Mouse (Mus musculus): ENCODE measurements at regions not wholly inside any gene's neighbourhood (a gene's known extent, or its start where the extent isn't known, plus 50 kb on each side); places are given as distances from the start of the nearest gene placed in this dataset.

DNA sequence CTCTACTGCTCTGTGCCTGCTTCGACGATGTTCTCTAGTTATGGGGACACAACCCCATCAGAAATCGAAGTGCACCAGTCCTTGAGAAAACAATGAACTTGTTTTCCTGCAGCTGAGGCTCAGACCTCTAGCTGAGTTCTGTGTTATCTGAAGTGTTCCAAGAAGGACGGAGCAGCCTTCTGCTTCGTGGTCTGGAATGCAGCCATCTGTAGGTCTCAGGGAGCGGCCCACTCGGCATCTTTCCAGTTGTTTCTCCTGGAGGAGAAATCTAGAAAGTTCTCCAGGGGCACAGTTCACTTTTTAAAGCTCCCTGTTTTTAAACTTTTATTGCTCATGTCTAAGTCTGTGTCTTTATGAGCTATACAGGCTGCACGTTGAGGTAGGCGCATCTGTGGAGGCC lies 264.3 kb downstream of the Gadd45g start:
- Histone ChIP-seq H3K9me3 (ENCODE audit: low read length) (peaks cover 7% of the 10 kb centered on the region; the same call in 1 of the 2 replicates), H3K27me3 (ENCODE audit: insufficient read depth, low read length) (0 out of 2 replicates have a peak, but pooled peaks cover 4% of the 10 kb centered on the region), H3K4me3 (replicated peaks; ENCODE audit: low read length) (no peak overlapping the region), H3K4me1 (replicated peaks; ENCODE audit: low read depth, low read length) (peaks cover 9% of the 10 kb centered on the region), H3K36me3 (ENCODE audit: insufficient read depth, low read length) (no peaks in the 10 kb centered on the region)
- TF ChIP-seq NANOG (IDR thresholded peaks at IDR 0.05; ENCODE audit: borderline replicate concordance, low read length): no peak
- no peak for TF ChIP-seq POU5F1 (IDR thresholded peaks at IDR 0.05; ENCODE audit: borderline replicate concordance, low read length)
- no peak for TF ChIP-seq CTCF (conservative IDR thresholded peaks at IDR 0.05; ENCODE audit: low read length)

DNA sequence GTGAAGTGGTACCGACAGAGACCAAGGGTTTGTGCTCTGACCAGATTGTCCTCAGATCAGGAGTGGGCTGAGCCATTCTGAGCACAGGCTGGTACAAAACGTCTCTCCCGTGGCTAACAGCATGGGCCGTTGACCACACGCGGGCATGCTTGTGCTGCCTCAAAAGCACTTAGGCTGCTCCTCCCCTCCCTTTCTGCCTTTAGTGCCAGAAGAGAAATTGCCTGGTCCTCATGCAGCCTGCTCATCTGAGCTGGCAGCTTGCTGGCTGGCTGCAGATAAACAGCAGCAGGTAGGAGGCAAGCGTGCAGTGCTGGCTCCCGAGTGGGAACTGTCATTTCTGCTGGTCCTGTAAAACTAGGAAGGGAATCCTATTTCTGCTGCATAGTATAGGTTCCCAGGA lies 267.1 kb downstream of the Gadd45g start:
- TF ChIP-seq CTCF (conservative IDR thresholded peaks at IDR 0.05; ENCODE audit: low read length): no peak
- TF ChIP-seq POU5F1 (IDR thresholded peaks at IDR 0.05; ENCODE audit: borderline replicate concordance, low read length): no peak
- TF ChIP-seq NANOG (IDR thresholded peaks at IDR 0.05; ENCODE audit: borderline replicate concordance, low read length): no peak
- Histone ChIP-seq H3K27me3 (ENCODE audit: insufficient read depth, low read length) (peaks cover 15% of the 10 kb centered on the region; the same call in 1 of the 2 replicates), H3K4me3 (replicated peaks; ENCODE audit: low read length) (no peak overlapping the region), H3K9me3 (ENCODE audit: low read length) (peaks cover 13% of the 10 kb centered on the region), H3K36me3 (ENCODE audit: insufficient read depth, low read length) (no peaks in the 10 kb centered on the region), H3K4me1 (replicated peaks; ENCODE audit: low read depth, low read length) (peaks cover 6% of the 10 kb centered on the region)

DNA sequence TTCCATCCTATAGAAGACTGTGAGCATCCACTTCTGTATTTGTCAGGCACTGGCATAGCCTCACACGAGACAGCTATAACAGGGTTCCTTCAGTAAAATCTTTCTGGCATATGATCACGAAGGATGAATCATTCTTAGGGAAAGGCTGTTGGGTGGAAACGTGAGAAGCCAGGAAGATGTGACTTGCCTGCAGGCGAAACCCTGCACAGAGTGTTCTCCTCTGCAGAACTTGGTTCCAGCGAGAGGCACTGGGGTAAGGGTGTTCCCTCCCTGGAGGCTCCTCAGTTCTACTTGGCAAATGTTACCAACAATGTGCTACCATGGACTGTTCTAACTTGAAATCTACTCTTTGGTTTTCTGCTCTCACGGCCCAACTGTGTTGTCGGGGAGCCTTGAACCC lies 268.0 kb downstream of the Gadd45g start:
- TF ChIP-seq POU5F1 (IDR thresholded peaks at IDR 0.05; ENCODE audit: borderline replicate concordance, low read length) (no peak), NANOG (IDR thresholded peaks at IDR 0.05; ENCODE audit: borderline replicate concordance, low read length) (no peak), CTCF (conservative IDR thresholded peaks at IDR 0.05; ENCODE audit: low read length) (no peak)
- Histone ChIP-seq H3K36me3 (ENCODE audit: insufficient read depth, low read length) (no peaks in the 10 kb centered on the region), H3K4me1 (replicated peaks; ENCODE audit: low read depth, low read length) (peaks cover 6% of the 10 kb centered on the region), H3K4me3 (replicated peaks; ENCODE audit: low read length) (no peak overlapping the region), H3K27me3 (ENCODE audit: insufficient read depth, low read length) (peaks cover 15% of the 10 kb centered on the region; the same call in 1 of the 2 replicates), H3K9me3 (ENCODE audit: low read length) (peaks cover 19% of the 10 kb centered on the region)

DNA sequence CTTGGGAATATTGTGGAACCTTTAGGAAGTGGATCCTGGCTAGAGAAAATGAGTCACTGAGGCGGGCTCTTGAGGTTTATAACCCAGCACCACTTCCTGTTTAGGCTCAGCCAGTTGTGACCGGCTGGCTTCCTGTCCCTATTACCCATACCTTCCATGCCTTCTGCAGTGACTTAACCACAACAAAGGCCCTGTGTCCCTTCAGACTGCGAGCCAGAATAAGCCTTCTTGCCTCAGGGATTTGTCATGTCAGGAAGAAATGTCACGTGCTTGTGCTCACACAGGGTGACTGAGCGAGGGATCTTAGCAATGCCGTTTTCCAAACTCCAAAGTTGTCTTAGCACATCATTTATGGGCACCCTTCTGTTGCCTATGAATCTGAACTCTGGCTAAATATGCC lies 268.5 kb downstream of the Gadd45g start:
- H3K36me3 ChIP-seq (ENCODE audit: insufficient read depth, low read length): no peaks in the 10 kb centered on the region
- H3K4me3 ChIP-seq (replicated peaks; ENCODE audit: low read length): no peak overlapping the region
- peaks cover 23% of the 10 kb centered on the region for H3K9me3 ChIP-seq (ENCODE audit: low read length)
- peaks cover 15% of the 10 kb centered on the region; the same call in 1 of the 2 replicates for H3K27me3 ChIP-seq (ENCODE audit: insufficient read depth, low read length)
- no peak for TF ChIP-seq CTCF (conservative IDR thresholded peaks at IDR 0.05; ENCODE audit: low read length)
- TF ChIP-seq NANOG (IDR thresholded peaks at IDR 0.05; ENCODE audit: borderline replicate concordance, low read length): no peak
- no peak for TF ChIP-seq POU5F1 (IDR thresholded peaks at IDR 0.05; ENCODE audit: borderline replicate concordance, low read length)
- peaks cover 6% of the 10 kb centered on the region for H3K4me1 ChIP-seq (replicated peaks; ENCODE audit: low read depth, low read length)

DNA sequence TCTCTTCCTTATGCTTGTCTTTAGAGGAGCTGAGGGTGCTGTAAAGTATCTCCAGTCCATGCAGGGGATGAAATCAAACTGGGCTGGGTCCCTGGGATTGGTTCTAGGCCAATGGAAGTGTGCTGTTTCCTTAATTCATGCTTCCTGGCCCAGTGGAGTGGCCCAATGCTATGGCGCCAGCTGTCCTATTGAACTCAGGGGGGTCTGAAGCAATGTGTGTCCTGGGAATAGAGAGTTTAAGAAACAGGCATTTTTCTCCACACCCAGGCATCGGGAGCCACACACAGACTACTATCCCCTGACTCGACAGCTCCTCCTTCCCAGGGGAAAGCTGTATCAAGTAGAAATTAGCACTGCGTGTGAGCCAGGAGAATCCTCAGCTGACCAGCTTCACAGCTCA lies 269.8 kb downstream of the Gadd45g start:
- TF ChIP-seq POU5F1 (IDR thresholded peaks at IDR 0.05; ENCODE audit: borderline replicate concordance, low read length): no peak
- TF ChIP-seq NANOG (IDR thresholded peaks at IDR 0.05; ENCODE audit: borderline replicate concordance, low read length): no peak
- TF ChIP-seq CTCF (conservative IDR thresholded peaks at IDR 0.05; ENCODE audit: low read length): no peak

DNA sequence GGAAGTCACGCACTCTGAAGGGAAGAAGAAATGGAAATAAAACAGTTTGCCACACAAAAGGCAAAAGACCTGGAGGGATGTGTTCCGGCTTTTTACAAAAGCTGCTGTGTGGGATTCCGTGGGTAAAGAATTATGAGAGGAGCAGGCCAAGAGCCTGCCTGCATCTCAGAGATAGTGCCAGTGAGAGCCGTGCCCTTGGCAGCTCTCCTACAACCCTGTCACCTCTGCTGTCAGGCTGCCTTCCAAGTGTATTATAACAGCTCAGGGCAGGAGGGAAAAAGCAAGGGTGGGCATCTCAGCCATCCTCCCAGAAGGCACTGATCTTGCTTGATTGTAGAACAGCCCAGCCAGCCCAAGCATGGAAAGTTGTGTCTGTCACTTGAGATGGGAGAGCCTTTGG lies 270.3 kb downstream of the Gadd45g start:
- H3K4me3 ChIP-seq (replicated peaks; ENCODE audit: low read length): no peak overlapping the region

More for the DNA sequence above, 269.8 kb downstream of the Gadd45g start:
- H3K4me3 ChIP-seq (replicated peaks; ENCODE audit: low read length): no peak overlapping the region
- peaks cover 6% of the 10 kb centered on the region for H3K4me1 ChIP-seq (replicated peaks; ENCODE audit: low read depth, low read length)
- H3K36me3 ChIP-seq (ENCODE audit: insufficient read depth, low read length): no peaks in the 10 kb centered on the region
- H3K9me3 ChIP-seq (ENCODE audit: low read length): peaks cover 36% of the 10 kb centered on the region
- peaks cover 13% of the 10 kb centered on the region; the same call in 1 of the 2 replicates for H3K27me3 ChIP-seq (ENCODE audit: insufficient read depth, low read length)

DNA sequence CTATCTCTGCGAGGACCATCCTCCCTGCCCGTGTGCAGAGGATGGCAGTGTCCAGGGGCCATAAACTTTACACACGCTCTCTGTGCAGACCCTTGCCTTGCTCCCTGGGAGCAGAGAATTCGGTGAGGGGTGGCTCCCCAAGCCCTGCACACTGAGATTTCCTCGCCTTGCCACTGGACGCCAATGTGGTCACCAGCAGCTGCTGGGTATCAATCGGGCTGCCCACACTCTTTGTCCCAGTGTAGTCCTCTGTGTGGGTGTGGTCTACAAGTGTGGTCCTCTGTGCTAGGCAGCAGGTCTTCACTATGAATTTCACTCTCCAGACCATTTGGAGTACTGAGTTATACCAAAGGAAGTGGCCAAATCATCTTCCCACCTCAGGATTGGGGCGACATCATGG lies 274.3 kb downstream of the Gadd45g start:
- peaks cover under 1% of the 10 kb centered on the region; the same call in 1 of the 2 replicates for H3K4me1 ChIP-seq (replicated peaks; ENCODE audit: low read depth, low read length)
- H3K36me3 ChIP-seq (ENCODE audit: insufficient read depth, low read length): no peaks in the 10 kb centered on the region
- no peak for TF ChIP-seq POU5F1 (IDR thresholded peaks at IDR 0.05; ENCODE audit: borderline replicate concordance, low read length)
- no peak for TF ChIP-seq NANOG (IDR thresholded peaks at IDR 0.05; ENCODE audit: borderline replicate concordance, low read length)
- no peak for TF ChIP-seq CTCF (conservative IDR thresholded peaks at IDR 0.05; ENCODE audit: low read length)
- H3K27me3 ChIP-seq (ENCODE audit: insufficient read depth, low read length): peaks cover 17% of the 10 kb centered on the region
- peaks cover 43% of the 10 kb centered on the region for H3K9me3 ChIP-seq (ENCODE audit: low read length)
- no peak overlapping the region for H3K4me3 ChIP-seq (replicated peaks; ENCODE audit: low read length)

More for the DNA sequence above, 270.3 kb downstream of the Gadd45g start:
- Histone ChIP-seq H3K27me3 (ENCODE audit: insufficient read depth, low read length) (peaks cover 11% of the 10 kb centered on the region; the same call in 1 of the 2 replicates), H3K36me3 (ENCODE audit: insufficient read depth, low read length) (no peaks in the 10 kb centered on the region), H3K4me1 (replicated peaks; ENCODE audit: low read depth, low read length) (peaks cover 6% of the 10 kb centered on the region), H3K9me3 (ENCODE audit: low read length) (peaks cover 41% of the 10 kb centered on the region)
- TF ChIP-seq POU5F1 (IDR thresholded peaks at IDR 0.05; ENCODE audit: borderline replicate concordance, low read length) (no peak), CTCF (conservative IDR thresholded peaks at IDR 0.05; ENCODE audit: low read length) (no peak), NANOG (IDR thresholded peaks at IDR 0.05; ENCODE audit: borderline replicate concordance, low read length) (no peak)

DNA sequence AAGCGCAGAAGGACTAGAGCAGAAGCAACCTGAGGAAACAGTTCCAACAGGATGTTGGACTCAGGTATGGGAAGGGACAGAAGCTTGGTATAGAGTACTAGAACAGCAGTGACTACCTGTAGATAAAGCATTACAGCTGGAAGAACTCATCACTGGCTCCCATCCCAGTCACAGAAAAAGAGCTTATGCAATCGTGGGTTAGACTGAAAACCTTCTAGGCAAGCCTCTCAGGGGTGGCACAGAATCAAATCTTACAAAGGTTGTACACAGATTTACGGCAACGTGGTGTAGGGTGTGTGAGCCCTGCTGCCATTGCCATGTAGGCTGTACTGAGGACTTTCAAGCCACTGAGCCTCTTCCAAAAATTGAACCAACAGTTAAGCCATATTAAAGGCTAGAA lies 278.6 kb downstream of the Gadd45g start:
- no peak for TF ChIP-seq NANOG (IDR thresholded peaks at IDR 0.05; ENCODE audit: borderline replicate concordance, low read length)
- no peak for TF ChIP-seq CTCF (conservative IDR thresholded peaks at IDR 0.05; ENCODE audit: low read length)
- TF ChIP-seq POU5F1 (IDR thresholded peaks at IDR 0.05; ENCODE audit: borderline replicate concordance, low read length): no peak

DNA sequence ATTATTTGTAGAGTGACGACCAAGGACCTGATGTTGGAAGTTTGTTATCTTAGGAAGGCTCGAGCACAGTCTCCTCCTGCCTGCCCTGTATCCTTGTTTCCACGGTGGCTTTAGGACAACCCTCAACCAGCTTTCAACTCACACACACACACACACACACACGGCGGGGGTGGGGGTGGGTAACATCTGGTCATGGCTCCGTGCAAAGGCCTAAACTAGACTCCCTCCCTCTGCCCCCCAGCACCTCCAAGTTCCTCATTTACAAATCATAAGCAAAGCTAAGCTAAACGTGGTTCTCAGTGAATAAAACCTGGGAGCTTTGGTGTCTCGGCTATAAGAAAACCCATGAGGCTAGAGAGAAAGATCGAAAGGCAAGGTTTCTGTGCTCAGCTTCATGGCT lies 281.3 kb downstream of the Gadd45g start:
- H3K36me3 ChIP-seq (ENCODE audit: insufficient read depth, low read length): no peaks in the 10 kb centered on the region
- peaks cover 15% of the 10 kb centered on the region for H3K27me3 ChIP-seq (ENCODE audit: insufficient read depth, low read length)
- TF ChIP-seq CTCF (conservative IDR thresholded peaks at IDR 0.05; ENCODE audit: low read length): no peak
- no peak for TF ChIP-seq POU5F1 (IDR thresholded peaks at IDR 0.05; ENCODE audit: borderline replicate concordance, low read length)
- TF ChIP-seq NANOG (IDR thresholded peaks at IDR 0.05; ENCODE audit: borderline replicate concordance, low read length): no peak
- peaks cover 32% of the 10 kb centered on the region for H3K9me3 ChIP-seq (ENCODE audit: low read length)
- H3K4me3 ChIP-seq (replicated peaks; ENCODE audit: low read length): no peak overlapping the region
- H3K4me1 ChIP-seq (replicated peaks; ENCODE audit: low read depth, low read length): no peaks in the 10 kb centered on the region

More for the DNA sequence above, 278.6 kb downstream of the Gadd45g start:
- H3K4me1 ChIP-seq (replicated peaks; ENCODE audit: low read depth, low read length): no peaks in the 10 kb centered on the region
- H3K27me3 ChIP-seq (ENCODE audit: insufficient read depth, low read length): peaks cover 15% of the 10 kb centered on the region
- peaks cover 33% of the 10 kb centered on the region for H3K9me3 ChIP-seq (ENCODE audit: low read length)
- H3K36me3 ChIP-seq (ENCODE audit: insufficient read depth, low read length): no peaks in the 10 kb centered on the region
- no peak overlapping the region for H3K4me3 ChIP-seq (replicated peaks; ENCODE audit: low read length)

Data from E14TG2a.4 (cell line).